Mouse (Mus musculus): ENCODE results near the gene Nkx2-5. TPM values are rescaled to one million over a fixed set of nuclear protein-coding genes. Genes with fewer than 3 reads are reported as not detected.

The Nkx2-5 gene
- total RNA-seq (2021) = not detected
- long read RNA-seq, experiment 1 = 0 reads
- long read RNA-seq, experiment 2 = 0 reads

DNA sequence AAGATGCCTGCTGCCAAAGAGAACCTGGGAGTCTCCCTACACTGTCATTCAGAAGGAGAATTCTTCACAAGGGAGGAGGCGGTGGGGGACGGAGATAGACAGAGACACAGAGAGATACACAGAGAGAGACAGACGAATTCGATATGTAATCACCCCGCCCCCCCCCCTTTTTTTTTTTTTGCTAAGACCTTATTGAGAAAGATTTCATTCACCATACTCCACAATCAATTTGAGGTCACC lies at the start of gene Nkx2-5:
Gene Nkx2-5, minus strand, starts transcription at position 101 of the 240 bp plus-strand sequence.
- DNase-seq (ENCODE audit: low spot score in 2 of 2) = no peak

DNA sequence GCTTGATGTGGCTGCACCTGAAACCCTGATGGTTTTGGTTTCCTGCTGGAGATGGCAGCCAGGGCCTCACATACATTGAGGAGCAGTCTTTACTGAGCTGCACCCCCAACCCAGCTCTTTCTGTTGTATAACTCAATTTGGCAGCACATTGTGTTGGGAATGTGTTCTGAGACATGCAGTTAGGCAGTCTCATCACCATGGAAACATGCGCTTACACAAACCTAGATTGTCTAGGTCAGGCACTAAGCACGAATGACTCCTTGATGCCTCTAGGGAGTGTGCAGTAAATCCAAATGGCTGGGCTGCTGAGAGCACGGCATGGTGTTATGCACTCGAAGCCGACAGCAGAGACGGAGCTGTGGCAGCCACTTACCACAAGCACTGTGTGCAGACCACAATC lies 49.5 kb upstream of the Nkx2-5 start:
- no peak for DNase-seq (ENCODE audit: low spot score in 2 of 2)

DNA sequence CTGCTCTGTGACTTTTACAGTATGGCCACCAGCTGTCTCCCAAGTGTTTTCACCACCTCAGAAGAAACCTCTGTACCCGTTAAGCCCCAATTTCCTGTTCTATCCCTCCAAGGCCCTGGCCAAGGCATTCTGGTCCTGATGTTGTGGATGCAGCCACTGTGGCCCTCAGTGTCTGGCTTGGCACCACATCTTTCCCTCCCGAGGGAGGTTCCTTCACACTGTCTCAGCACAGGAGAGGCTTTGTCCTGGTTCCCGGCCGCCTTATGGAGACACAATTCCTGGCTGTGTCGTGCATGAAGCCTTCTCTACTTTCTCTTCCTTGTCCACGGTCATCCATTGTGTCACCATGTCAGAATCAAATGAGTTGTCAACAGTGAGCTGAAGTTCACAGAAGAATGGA lies 48.7 kb upstream of the Nkx2-5 start:
- DNase-seq (ENCODE audit: low spot score in 2 of 2) = no peak

DNA sequence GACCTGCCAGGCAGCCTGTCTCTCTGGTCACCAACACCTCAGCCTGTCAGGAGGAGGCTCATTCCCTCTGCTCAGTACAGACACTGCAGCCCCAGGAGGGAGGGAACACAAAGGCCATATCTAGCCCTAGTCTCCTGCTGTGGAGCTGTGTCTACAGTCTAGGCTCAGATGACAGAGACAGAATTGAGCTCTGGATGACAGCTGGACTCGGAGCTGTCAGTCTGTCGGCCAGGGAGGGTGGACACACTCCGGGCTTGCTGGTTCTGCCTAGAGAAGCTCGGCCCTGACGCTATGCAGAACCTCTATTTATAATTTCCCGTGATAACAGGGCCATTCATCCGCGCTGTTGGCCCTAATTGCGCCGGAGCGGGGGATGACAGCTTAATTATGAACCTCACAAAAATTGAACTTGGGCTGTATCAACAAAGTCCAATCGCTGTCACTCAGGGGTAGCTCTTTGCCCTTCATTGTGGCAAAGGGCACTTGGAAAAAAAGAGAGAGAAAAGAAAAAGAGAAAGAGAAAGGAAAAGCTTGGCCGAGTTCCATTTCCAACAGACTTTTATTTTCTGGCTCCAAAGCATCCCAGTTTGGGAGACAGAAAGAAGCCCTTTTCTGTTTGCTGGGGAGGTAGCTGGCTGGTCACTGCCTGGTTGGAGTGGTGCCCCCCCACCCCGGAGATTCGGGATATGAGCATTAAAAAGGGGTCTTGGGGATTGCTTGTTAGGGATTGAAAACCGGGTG lies 48.0 kb upstream of the Nkx2-5 start:
- DNase-seq (ENCODE audit: low spot score in 2 of 2) = no peak

DNA sequence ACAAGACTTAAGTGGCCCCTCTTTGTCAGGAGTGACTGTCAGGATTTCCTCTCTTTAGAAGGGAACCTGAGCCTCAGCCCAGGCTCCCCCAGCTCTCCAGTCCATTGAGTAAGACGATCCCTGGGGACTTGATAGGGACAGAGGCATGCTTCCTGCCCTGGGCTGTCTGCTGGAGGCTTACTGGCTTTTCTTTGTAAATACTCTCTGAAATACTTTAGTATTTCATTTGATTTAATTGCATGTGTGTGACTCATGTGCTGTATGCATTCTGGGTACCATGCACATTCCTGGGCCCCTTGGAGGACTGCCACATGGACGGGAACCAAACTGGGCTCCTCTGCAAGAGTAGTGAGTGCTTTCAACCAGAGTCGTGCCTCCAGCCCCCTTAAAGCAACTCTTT lies 43.1 kb upstream of the Nkx2-5 start:
- no peak for DNase-seq (ENCODE audit: low spot score in 2 of 2)

- DNase-seq (ENCODE audit: low spot score in 2 of 2) = peak; percentile 85 to 89
These were observed 41.4 kb upstream of the Nkx2-5 start for GRCm38 (mm10) chr17:26886047-26886749.

GRCm38 (mm10) chr17:26884995-26885926 lies 40.5 kb upstream of the Nkx2-5 start:
- DNase-seq (ENCODE audit: low spot score in 2 of 2) = peak; percentile 80

DNA sequence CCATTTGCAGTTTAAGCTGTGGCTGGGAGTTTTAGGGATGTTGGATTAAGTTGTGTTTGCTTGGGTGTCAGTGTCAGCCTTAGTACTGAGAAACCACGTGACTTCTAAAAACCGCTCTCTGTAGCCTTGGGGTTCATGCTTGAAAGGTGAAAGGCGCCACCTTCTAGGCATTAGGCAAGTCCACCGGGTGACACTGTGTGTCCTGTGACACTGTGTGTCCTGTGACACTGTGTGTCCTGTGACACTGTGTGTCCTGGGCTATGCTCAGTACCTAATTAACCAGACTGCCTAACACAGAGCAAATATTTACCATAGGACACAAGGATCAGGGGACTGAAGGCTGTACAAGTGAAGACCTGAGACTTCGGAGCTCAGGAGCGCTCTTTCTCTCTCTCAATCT lies 38.8 kb upstream of the Nkx2-5 start:
- no peak for DNase-seq (ENCODE audit: low spot score in 2 of 2)

GRCm38 (mm10) chr17:26882706-26883105 lies 37.9 kb upstream of the Nkx2-5 start:
- no peak for DNase-seq (ENCODE audit: low spot score in 2 of 2)

GRCm38 (mm10) chr17:26879235-26879634 lies 34.4 kb upstream of the Nkx2-5 start:
- DNase-seq (ENCODE audit: low spot score in 2 of 2) = no peak

DNA sequence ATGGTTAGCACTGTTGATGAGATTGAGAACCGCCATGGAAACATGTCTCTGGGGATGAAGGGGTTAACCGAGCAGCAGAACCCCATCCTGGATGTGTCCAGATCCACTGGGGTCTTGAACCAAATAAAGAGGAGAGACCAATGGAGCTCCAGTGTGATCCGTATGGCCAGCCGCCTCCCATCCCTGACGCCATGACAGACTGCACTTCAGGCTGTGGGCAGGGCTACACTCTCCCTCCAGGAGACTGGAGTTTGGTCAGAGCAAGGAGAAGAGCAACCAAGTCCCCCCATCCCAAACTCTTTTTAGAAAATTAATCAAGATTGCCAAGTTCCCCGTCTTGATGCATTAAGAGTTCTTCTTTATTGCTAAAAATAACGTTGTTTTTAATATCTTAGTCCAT lies 33.1 kb upstream of the Nkx2-5 start:
- no peak for DNase-seq (ENCODE audit: low spot score in 2 of 2)

DNA sequence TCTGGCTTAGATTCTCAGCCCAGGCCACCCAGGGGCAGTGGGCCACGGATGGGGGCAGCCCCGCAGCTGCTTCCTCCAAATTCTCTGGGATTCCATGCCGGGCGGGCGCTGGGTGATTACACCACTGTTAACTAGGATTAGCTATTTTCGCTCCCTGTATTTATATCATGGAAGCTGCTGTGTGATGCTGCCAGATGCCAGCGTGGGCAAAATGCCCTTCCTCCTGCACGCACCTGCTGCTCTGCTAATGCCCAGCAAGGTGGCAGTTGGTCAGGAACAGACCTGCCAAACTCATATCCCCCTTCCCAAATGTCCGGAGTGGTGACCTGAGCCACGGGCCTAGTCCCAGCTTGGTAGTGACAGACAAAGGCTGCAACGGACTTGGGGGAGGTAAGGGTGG lies 29.7 kb upstream of the Nkx2-5 start:
- DNase-seq (ENCODE audit: low spot score in 2 of 2) = no peak

- no peak for DNase-seq (ENCODE audit: low spot score in 2 of 2)
These were observed 28.7 kb upstream of the Nkx2-5 start for GRCm38 (mm10) chr17:26873502-26873901.

DNA sequence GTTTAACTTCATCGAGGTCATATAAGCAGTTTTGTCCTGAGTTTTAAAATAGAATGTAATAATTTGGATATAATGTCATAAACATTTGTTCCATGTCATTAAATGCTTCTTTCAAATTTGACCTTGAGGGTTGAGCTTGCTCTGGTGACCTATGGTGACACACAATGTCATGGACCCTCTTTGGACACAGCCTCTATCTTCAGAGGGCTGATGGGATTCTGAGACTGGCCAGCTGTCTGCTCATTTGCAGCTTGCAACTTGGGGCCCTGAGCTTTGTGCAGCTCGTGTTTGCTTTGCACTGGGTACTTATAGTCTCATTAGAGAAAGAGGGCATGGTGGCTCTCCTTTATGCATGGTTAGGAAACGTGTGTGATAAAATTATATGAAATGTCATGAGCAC lies 28.1 kb upstream of the Nkx2-5 start:
- no peak for DNase-seq (ENCODE audit: low spot score in 2 of 2)

DNA sequence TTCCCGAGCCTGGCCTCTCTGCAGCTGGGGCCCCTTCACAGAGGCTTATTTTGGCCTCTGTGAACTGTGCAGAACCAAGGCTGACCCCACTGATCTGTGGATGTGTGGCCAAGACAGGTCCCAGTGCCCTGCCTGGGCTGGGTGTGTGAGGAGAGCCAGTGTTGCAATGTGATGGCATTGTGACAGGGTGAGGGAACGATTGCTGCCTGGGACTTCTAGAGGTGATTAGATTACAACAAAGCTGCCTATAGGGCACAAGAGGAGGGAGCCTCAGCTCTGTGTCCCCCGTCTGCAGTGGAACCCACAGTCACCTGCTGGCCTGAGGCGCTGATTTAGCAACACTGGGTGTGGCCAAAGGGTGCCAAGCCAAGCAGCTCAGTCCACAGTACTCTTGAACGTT lies 23.9 kb upstream of the Nkx2-5 start:
- DNase-seq (ENCODE audit: low spot score in 2 of 2) = no peak

DNA sequence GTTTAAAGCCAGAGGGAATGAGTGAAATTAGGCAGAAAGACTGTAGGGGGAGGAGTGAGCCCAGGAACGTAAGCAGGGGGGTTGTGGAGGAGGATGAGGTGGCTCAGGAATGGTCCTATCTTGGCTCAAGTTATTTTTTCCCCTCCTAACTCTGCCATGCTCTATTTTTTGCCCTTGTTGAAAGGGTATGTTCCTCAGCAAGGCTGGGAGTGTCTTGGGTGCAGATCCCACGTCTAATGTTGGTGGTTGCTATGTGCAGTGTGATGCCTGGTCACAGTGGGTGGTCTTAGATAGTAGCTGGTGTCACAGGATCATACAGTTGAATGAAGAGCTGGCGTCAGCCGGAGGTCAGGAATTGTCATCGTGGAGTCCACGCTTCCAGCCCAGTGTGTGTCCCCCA lies 20.3 kb upstream of the Nkx2-5 start:
- no peak for DNase-seq (ENCODE audit: low spot score in 2 of 2)

GRCm38 (mm10) chr17:26864343-26864742 lies 19.5 kb upstream of the Nkx2-5 start:
- DNase-seq (ENCODE audit: low spot score in 2 of 2) = no peak

GRCm38 (mm10) chr17:26861793-26862192 lies 17.0 kb upstream of the Nkx2-5 start:
- DNase-seq (ENCODE audit: low spot score in 2 of 2) = peak in 1 of 2 experiments; percentile 15

DNA sequence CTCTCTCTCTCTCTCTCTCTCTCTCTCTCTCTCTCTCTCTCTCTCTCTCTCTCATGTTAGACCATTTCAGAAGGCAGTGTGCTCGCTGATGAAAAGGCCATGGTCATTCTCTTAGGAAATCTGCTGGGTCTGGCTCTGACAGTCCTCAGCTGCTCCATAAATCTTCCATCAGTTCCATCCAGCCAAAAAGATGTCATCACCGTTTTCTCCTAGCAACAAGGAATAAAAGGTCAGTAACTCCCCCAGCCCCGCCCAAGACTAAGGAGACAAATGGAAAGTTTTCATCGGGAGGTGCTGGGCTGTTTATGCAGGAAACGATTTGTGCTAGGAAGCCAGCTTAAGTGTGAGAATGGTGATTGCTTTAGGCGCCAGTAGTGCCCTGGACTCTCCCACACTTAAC lies 16.6 kb upstream of the Nkx2-5 start:
- DNase-seq (ENCODE audit: low spot score in 2 of 2) = peak; percentile 48 to 58

- peak in 1 of 2 experiments; percentile 21 for DNase-seq (ENCODE audit: low spot score in 2 of 2)
These were observed 16.1 kb upstream of the Nkx2-5 start for GRCm38 (mm10) chr17:26860906-26861305.

GRCm38 (mm10) chr17:26852262-26852661 lies 7.5 kb upstream of the Nkx2-5 start:
- no peak for DNase-seq (ENCODE audit: low spot score in 2 of 2)

GRCm38 (mm10) chr17:26851136-26851460 lies 6.3 kb upstream of the Nkx2-5 start:
- DNase-seq (ENCODE audit: low spot score in 2 of 2) = no peak

Data from adrenal gland, adult 18-20 months (tissue).